Mouse (Mus musculus): ENCODE data around the gene Gtdc1.

Gene Gtdc1

DNA sequence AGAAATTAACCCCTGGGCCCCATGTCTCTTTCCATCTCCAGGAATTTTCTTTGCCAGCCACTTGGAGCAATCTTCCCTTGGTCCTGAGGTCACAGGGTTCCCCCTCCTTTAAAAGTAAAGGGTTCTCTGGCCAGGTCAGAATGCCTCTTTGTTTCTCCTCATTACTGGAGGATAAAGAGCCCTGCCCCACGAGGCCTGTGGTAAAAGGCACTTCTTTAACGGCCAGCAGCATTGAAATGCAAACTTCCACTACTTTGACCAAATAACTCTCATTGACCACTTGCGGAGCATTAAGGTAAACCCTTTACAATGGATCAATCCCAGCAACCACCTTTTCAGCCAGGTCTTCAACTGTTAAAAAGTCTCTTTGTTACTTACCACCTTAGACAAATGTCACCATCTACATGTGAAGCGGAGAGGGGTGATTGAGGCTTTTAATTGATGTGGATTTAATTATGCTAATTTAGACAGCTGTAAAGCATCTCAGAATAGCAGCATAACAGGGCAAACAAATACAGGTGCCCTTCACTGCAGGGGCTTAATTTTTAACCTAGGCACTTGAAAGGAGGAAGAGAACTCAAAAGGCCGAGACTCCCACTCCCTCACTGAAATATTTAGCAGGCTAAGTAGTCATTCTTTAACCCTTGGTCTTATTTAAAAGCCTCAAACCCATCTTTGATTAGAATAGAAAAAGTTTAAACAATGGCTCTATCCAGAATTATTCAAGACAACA lies 402.1 kb downstream of the Gtdc1 start:
- no peak for DNase-seq (ENCODE audit: low spot score)

DNA sequence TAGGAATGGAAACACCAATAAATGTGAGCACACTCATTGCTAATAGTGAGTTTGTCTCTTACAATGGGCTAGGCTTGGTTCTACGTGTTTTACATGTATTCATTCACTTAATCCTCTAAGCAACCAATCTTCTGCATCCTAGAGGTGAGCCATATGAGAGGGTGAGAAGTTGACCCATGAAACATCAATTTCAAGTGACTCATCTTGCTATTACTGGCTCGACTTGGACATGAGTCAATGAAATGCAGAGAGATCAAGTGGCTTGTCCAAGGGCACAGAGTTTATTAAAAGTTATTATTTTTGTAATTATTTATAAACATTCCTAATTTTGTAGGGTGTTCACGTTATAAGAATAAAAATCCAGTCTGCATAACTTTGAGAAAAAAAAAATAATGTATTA lies 408.2 kb downstream of the Gtdc1 start:
- no peak for DNase-seq (ENCODE audit: low spot score)

DNA sequence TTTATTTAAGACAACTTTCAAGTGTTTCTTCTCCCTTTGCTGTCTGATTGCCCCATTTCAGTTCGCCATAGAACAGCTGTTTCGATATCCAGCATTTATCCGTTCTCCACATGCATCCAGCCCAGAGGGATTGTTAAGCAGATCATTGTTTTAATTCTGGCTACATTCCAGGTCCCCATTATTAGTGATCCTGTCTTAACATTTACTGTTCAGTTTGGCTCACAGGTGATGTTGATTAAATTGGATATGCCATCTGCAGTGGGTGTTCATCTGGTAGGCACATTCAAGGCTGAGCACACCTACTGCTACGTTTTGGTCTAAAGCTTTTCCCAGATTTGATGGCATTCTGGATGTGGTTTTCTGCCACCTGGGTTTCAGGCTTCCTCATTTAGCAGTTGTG lies 409.4 kb downstream of the Gtdc1 start:
- DNase-seq (ENCODE audit: low spot score), result no peak

Data from ovary, postnatal 14 days (tissue).